Mouse (Mus musculus) WW6 (cell line): ENCODE data around the gene Lhfpl4.

Experiments
- DNase-seq: peaks from one replicate; pipeline ENCODE4 v3.0.0-alpha.2; 2013; ENCODE audit warnings: low read depth, low spot score

The Lhfpl4 gene

DNA sequence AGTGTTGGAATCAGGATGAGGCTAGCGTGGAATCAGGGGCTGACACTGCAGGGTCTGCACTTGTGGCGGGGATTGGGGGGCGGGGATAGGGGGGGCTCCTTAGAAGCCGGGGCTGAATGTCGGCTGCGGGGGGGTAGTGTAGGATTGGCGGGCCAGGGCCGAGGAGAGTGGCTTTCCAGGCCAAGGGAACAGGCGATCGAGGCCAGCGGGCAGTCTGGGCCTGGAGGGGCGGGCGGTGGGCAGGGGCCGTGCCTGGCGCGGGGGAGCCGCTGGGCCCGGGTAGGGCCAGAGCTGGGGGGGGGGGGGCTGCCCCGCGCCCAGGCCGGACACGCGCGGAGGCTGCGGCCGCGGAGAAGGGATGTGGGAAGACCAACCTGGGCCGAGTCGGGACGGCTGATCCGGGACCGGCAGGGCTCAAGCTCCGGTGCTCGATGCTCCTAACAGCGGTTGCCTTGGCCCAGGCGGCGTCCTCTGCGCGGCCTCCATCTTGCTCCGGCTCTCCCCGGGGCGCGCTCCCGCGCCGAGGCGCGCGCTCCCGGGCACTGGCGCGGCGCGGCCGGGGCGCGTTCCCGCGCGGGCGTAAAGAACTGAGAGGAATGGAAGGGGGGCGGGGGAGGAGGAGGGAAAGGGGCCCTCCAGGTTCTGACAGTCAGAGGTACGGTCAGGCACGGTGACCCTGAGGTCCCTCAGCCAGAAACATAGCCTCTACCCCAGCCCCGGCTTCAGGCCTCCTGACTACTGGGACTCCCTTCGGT lies at the start of gene Lhfpl4:
Lhfpl4 (minus strand) TSS at position 544 of the 755 bp plus-strand sequence.
- DNase-seq: no peak

DNA sequence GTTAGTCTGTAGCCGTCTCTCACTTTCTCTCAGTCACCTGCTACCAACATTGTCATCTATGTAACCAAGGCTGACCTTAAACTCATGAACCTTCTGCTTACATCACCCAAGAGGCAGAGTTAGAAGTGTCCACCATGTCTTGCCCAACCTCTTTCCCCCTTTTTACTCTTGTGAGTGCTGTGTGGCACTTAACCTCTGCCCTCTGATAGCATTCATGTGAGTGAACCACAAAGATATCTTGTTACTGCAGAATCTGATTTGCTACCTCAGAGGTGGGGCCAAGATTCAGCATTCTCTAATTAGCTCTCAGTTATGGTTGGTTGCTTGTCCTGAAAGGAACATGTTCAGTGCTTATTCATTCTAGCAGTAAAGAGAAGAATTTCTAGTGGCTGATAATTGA lies 47.6 kb upstream of the Lhfpl4 start:
- DNase-seq: no peak

DNA sequence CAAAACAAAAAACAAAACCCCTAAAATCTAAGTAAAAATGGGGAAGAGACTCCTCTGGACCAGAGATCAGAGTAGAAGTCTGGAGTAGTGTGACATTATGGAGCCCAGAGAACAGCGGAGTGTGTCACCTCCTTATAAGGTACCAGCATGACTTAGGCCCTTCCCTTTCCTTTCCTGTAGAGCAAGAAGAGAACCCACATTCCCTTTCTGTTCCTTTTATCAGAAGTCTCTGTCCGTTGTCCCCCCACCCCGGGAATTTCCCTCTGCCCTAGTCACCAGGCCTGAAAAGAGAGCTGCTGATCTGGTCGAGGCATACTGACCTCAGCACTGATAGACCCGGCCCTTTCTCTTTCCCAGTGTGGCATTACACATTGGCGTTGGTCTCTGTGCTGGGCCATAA lies 43.3 kb upstream of the Lhfpl4 start:
- no peak for DNase-seq

DNA sequence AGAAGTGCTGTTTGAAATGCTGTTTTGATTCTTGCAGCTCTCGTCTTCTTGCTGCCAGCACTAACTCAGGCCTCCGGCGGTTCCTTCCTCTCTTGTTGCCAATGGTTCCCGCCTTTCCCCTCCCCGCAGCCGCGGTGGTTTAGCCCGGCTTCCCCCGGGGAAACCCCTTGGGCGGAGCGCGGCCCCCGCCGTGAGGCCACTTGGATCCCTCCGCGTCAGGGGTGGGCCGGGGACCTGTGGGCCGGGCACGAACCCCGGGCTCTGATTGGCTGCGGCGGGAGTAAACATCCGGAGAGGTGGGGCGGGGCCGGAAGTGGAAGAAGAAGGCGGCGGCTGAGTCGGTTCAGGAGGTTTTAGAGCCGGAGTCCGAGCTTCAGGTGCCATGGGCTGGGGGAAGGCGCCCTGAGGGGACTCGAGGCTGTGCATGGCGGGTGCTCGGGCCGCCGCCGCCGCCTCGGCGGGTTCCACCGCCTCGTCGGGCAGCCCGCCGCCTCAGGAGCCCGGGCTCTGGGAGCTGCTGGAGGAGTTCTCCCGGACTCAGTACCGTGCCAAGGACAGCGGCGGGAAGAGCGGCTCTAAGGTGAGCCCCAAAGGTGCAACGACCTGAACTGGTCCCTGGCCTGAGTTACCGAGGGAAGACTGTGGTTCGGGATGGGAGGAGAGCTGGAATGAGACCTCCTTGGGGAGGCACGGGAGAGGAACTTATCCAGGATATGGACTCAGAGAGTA lies 42.5 kb upstream of the Lhfpl4 start, which contains the start of gene Mtmr14:
Mtmr14 (plus strand) TSS at position 302 of the 729 bp plus-strand sequence.
- peak; percentile 99 for DNase-seq

DNA sequence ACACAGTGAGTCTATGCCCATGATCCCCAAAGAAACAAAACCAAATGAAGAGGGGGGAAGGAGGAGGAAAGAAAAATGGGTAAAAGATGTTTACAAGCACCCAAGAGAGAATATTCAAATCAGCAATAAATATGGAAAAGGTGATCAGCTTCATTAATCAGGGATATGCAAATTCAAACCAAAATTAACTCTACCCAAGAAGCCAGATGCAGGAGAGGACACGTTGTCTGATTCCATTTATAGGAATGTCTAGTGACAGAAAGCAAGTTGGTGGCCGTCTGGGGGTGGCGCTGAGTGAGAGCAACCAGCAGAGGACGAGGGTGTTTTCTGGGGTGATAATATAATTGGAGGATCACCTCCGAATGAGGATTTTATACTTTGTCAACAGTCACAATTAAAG lies 40.0 kb upstream of the Lhfpl4 start:
- no peak for DNase-seq

DNA sequence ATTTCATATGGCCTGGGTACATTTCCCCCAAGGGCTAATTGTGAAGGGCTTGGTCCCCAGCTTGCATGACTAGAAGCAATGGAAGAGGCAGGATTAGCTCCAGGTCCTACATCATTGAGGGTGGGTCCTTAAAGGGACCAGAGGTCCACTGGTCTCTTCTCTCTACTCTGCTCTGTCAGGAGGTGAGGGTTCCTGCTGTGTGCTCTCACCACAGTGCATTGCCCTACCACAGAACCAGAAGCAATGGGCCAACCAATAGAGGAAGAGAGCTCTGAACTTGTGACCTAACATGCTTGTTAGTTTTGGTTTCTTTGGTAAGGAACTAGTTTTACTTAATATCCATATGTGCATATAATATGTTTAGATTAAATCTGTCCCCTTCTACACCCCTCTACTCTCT lies 31.5 kb upstream of the Lhfpl4 start:
- no peak for DNase-seq

DNA sequence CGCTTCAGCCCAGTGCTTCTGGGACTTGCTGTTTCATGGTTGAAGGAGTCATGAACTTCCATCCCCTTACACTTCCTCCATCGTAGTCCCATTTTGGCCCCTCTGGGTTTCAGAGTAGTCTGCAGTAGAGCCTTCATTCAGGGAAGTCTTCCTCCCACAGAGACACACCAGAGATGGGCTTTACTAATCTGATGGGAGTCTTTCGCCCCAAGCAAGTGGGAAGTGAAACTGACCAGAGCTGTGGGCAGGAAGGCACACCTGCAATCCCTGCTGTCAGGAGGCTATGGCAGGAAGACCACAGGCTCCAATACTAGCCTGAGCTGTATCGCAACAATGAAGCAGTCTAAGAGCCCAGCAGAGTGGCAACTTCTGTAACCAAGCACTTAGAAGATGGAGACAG lies 30.6 kb upstream of the Lhfpl4 start:
- no peak for DNase-seq

DNA sequence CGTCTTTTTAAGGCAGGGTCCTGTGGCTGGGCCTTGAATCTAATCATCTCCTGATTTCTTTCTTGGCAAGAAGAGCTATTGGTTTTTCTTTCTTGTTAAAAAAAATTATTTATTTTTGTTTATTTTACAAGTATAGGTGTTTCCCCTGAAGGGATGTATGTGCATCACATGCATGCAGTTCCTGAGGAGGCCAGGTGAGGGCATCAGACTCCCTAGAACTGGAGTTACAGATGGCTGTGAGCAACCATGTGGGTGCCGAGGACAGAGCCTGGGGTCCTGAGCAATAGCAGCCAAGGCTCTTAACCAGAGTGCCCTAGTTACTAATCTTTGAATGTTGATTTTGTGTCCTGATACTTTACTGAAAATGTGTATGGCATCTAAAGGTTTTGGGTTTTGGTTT lies 21.1 kb upstream of the Lhfpl4 start:
- DNase-seq: no peak

DNA sequence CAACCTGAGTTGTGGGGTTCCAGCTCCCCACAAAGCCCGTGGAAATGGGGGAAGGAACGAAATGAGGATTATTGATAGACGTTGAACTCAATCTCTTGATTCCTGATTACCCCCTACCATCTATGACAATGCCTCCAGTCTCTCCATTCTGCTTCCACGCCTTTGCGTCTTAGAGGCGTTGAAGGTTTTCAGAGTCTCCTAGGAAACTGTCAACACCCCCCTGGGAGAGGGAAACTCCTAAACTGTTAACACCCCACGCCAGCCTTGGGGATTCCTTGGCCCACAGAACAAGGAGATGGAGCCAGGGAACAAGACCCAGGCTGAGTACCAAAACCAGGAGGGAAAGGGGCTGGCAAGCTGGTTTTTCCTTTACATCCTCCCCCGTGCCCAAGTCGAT lies 410 bp upstream of the Lhfpl4 start:
- no peak for DNase-seq

DNA sequence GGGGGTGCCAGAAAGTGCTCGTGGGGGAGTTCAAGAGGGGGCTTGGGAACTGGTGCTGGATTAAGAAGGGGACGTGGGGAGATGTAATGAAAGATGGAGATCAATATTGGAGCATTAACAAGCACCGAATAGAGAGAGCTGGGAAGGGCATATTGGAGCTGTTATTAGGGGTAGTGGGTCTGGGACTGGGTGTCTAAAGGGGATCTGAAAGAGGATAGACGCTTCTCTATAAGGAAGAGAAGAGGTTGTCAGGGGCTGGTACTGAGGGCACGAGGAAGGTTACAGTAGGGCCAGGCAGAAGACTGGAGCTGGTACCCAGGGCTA lies 705 bp downstream of the Lhfpl4 start:
- no peak for DNase-seq

DNA sequence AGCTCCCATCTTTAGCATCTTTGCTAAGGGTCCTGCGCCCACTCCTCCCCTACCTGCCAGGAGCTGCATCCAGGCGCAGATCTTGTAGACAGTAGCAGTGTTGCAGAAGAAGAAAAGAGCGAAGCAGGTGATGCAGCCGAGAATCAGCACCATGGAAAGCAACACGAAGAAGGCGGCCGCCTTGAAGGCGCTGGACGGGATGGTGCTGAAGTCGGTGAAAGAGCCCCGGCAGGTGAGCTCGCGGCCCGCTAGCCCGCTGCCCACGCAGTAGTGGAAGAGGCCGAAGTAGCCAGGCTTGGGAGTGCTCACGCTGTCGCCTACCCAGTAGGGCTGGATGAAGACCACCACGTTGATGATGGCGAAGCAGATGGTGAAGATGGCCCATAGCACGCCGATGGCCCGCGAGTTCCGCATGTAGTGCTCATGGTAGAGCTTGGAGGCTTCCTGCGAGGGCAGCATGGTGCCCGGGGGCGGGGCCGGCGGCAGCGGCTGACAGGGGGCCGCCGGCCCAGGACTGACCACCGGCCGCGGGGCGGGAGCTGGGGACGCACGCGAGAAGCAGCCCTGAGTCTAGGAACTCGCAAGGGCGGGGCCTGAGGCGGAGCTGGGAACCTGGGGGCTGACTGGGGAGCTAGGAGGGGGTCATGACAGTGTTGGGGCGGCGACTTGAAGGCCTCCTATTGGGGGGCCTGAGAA lies 1.3 kb downstream of the Lhfpl4 start:
- DNase-seq: peak; percentile 53

DNA sequence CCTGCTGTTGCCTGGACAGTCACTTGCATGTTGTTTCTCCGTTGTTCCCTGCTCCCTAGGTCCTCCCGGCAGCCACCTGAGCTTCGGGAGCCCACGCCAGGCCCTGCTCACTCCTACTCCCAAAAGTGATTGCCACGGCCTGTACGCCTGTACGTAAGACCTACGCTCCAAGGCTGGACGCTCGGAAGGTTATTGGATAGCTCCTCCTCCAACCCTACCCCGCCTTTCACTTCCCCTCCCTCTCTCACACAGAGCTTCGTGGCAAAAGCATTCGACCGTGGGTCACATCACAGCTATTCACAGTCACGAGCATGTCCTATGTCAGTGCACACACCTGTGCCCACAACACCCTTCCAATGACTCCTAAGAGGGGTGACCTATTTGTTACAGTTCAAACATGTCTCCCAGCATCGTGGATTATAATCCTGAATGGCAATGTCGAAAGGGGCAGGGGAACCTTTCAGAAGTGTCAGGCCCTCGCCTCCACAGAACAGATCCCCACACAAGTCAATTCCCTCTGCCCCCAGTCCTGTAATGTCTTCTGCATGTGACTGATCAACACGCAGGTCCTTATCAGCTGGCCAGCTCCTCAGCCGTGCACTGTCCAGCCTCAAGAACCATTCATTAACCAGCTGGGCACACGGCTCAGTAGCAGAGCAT lies 10.2 kb downstream of the Lhfpl4 start:
- DNase-seq: no peak

DNA sequence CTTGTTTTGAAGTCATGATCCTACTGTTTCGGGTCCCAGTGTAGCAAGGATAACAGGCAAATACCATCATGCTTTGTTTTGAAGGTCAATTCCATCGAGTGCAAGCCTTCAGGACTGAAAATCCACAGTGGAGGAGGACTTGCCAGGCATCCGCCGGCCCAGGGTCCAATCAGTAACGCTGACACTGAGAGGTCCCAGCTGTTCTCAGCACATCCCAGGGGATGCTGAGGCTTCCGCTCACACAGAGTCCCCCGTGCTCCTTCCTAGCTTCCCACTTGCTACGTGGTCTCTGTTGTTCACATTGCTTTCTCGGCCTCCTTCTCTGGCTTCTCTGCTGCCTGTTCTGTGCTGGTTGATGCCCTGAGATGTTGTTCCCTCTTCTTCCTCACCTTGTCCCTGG lies 11.0 kb downstream of the Lhfpl4 start:
- DNase-seq: no peak

DNA sequence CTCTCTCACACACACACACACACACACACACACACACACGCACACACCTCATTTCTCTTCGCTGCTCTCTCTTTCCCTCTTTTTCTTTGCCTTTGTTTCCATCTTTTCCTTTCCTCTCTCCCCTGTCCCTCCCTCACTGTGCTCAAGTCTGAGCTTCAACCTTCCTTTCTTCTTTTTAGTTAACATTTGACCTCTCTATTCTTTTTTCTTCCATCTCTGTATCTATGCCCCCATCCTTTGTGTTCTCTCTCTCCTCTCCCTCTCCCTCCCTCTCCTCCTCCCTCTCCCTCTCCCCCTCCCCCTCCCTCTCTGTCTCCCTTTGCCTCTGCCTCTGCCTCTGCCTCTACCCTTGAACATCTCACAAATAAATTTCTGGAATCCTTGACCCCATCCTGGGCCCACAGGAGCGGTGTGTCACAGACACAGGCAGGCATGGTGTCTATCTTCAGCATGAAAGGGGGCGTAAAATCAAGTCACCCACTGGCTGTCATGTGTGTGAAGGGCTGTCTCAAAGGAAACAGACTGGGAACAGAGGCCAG lies 15.9 kb downstream of the Lhfpl4 start:
- DNase-seq: no peak

DNA sequence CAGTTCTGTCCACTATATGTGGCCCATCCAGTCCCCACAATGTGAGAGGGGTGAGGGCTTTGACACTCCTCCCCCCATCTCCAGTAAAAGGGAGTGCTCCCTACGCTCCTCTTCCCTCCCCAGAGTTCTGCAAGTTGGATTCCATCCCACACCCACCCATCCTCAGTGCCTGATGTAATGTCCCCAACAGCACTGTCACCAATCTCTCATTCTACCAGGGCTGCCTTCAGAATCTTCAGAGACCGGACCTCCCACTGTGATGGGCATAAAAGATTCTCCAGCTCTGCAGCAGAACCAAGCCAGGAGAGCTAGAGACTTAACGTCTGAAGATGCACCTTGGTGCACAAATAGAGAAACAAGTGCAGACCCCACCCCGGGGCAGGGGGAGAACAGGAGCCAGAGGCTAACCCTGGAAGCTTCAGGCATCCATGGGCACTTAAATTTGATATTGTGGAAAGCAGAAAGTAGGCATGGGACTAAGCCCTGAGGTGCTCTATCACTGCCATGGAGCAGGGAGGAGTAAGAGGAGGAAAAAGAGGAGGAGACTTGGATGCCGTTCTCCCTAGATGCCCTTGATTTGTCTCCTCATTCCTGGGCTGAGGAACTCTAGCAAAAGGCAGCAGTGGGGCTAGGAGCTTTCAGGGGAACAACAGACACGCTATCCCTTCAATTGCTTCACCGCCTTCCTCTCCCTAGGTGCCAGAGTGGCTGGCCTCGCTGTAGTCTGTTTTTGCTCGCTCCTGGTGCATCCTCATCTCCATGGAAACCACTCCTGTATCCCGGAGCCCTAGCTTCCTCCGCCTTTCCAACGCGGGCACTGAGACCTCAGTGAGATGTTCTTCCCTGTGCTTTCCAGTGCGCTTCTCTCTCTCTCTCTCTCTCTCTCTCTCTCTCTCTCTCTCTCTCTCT lies 16.6 kb downstream of the Lhfpl4 start:
- DNase-seq: no peak

DNA sequence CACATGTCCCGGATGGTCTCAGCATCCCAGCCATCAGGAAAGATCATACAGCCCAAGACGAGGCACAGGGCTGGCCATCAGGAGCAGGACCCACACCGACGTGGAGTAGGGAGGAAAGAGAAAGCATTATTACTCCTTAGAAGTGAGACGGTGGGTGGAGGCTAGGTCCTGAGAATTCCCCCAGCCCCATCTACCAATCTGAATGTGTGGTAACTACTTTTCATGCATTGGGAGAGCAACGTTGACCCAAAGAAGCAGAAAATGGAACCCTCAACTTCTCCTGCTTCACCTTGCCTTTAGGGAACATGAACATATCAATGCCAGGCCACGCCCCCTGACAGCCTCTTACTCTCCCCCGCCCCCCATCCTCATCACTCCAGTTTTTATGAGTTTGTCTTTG lies 18.6 kb downstream of the Lhfpl4 start:
- DNase-seq: no peak

DNA sequence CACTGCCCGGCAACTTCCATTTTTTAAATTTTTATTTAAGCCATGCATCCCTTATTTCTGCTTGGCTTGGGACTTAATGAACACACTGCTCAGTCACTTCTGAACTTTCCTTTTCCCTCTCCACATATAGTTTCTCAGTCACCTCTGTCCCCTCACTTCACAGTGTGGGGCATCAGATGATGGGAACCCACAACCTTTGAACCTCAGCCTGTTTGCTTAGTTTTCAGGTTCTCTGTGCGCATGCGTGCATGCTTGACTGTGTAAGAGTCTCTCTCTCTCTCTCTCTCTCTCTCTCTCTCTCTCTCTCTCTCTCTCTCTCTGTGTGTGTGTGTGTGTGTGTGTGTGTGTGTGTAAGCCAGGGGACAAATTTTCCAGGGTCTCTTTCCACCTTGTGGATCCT lies 19.7 kb downstream of the Lhfpl4 start:
- no peak for DNase-seq

DNA sequence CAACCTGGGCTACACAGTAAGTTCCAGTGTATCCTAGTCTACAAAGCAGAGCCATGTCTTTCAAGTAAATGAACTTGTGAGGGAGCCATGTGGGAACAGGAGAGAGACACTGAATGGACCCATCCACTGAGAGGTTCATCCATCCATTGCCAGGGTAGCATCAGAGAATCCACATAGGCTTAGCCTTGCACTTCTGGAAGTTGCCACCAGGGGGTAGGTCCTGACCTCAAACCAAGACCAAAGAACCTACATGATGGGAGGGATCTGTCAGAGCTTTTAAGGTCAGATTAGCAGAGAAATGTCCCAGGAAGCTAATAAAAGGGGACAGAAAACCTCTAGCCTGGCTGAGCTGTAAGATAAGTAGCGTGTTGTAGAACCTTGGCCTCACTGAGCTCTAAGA lies 22.6 kb downstream of the Lhfpl4 start:
- peak; percentile 72 for DNase-seq

DNA sequence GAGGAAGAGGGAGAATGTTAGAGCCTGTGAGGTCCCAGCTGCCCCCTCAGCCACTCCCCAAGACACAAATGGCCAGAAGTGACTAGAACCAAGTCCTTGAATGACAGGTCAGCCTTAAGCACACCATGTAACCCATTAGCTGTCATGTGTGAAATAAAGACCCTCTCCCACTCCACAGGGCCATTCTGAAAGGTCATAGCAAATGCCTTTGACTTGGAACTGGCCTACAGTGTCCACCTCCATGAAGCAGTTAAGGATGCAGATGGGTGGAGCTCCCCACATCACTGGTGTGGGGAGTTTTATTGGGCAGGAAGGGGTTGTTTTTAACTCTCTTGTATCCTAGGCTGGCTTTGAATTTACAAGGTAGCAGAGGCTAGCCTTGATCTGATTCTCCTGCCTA lies 23.2 kb downstream of the Lhfpl4 start:
- no peak for DNase-seq

DNA sequence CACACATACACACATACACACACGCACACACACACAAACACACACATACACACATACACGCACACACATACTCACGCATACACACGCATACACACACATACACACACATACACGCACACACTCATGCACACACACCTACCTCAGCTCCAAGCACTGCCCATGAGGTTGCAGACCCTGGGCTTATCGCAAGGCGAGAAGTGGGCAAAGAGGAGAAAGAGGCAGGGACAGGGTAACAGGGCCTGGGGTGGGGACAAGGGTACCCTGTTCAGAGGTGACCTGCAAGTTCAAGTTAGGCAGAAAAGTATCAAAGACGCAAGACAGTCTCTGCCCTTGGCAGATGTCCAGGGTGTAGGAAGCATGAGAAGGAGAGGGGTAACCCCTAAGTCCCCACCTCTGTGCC lies 24.5 kb downstream of the Lhfpl4 start:
- no peak for DNase-seq

DNA sequence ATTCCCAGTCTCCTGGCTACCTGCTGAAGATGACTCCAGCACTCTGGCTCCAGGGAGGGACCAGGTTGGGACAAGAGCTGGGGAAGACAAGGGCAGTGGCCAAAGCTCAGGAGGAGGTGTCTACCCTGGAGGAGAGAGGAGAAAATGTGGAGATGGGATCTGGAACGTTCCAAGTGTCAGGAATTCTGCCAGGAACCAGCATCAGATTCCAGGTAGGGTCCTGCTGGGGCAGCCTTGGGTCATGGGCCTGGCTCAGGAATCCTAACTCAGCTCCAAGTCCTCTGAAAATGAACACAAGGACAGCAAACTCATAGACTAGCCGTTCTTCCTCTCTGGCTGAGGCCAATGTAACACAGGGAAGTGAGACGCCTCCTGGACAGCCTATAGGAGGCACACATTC lies 25.3 kb downstream of the Lhfpl4 start:
- DNase-seq: no peak
